Mouse (Mus musculus): Measurements from ENCODE around the gene Rnf141.

Rnf141 gene

GRCm38 (mm10) chr7:110843916-110844874 is at the start of gene Rnf141:
Rnf141 (minus strand) TSS chr7:110844457.
- peak; percentile 89 for DNase-seq (ENCODE audit: low read depth, low spot score)

GRCm38 (mm10) chr7:110891501-110891986 is 47.3 kb upstream of the Rnf141 start:
- DNase-seq (ENCODE audit: low read depth, low spot score), result no peak

GRCm38 (mm10) chr7:110881746-110882333 is 37.6 kb upstream of the Rnf141 start:
- no peak for DNase-seq (ENCODE audit: low read depth, low spot score)

- no peak for DNase-seq (ENCODE audit: low read depth, low spot score)
Measured at GRCm38 (mm10) chr7:110878028-110878427, 33.8 kb upstream of the Rnf141 start.

- DNase-seq (ENCODE audit: low read depth, low spot score), result no peak
Measured at GRCm38 (mm10) chr7:110876965-110877364, 32.7 kb upstream of the Rnf141 start.

- DNase-seq (ENCODE audit: low read depth, low spot score), result no peak
Measured at GRCm38 (mm10) chr7:110868807-110869206, 24.6 kb upstream of the Rnf141 start.

GRCm38 (mm10) chr7:110867116-110867515 is 22.9 kb upstream of the Rnf141 start:
- no peak for DNase-seq (ENCODE audit: low read depth, low spot score)

GRCm38 (mm10) chr7:110866021-110866420 is 21.8 kb upstream of the Rnf141 start:
- DNase-seq (ENCODE audit: low read depth, low spot score), result no peak

GRCm38 (mm10) chr7:110865570-110865969 is 21.3 kb upstream of the Rnf141 start:
- no peak for DNase-seq (ENCODE audit: low read depth, low spot score)

- no peak for DNase-seq (ENCODE audit: low read depth, low spot score)
Measured at GRCm38 (mm10) chr7:110865038-110865437, 20.8 kb upstream of the Rnf141 start.

GRCm38 (mm10) chr7:110862751-110863289 is 18.6 kb upstream of the Rnf141 start, which contains the start of gene Lyve1:
Lyve1 (minus strand) TSS chr7:110863239.
- no peak for DNase-seq (ENCODE audit: low read depth, low spot score)

- DNase-seq (ENCODE audit: low read depth, low spot score), result no peak
Measured at GRCm38 (mm10) chr7:110860129-110860528, 15.9 kb upstream of the Rnf141 start.

- DNase-seq (ENCODE audit: low read depth, low spot score), result no peak
Measured at GRCm38 (mm10) chr7:110855604-110856003, 11.3 kb upstream of the Rnf141 start.

GRCm38 (mm10) chr7:110854927-110855546 is 10.8 kb upstream of the Rnf141 start:
- no peak for DNase-seq (ENCODE audit: low read depth, low spot score)

- no peak for DNase-seq (ENCODE audit: low read depth, low spot score)
Measured at GRCm38 (mm10) chr7:110854519-110854918, 10.3 kb upstream of the Rnf141 start.

- no peak for DNase-seq (ENCODE audit: low read depth, low spot score)
Measured at GRCm38 (mm10) chr7:110853611-110854010, 9.4 kb upstream of the Rnf141 start.

GRCm38 (mm10) chr7:110851541-110852203 is 7.4 kb upstream of the Rnf141 start:
- no peak for DNase-seq (ENCODE audit: low read depth, low spot score)

GRCm38 (mm10) chr7:110848371-110848770 is 4.1 kb upstream of the Rnf141 start:
- DNase-seq (ENCODE audit: low read depth, low spot score), result no peak

GRCm38 (mm10) chr7:110847321-110847720 is 3.1 kb upstream of the Rnf141 start:
- DNase-seq (ENCODE audit: low read depth, low spot score), result no peak

- DNase-seq (ENCODE audit: low read depth, low spot score), result no peak
Measured at GRCm38 (mm10) chr7:110840332-110840731, 3.9 kb downstream of the Rnf141 start.

- DNase-seq (ENCODE audit: low read depth, low spot score), result no peak
Measured at GRCm38 (mm10) chr7:110834522-110834921, 9.7 kb downstream of the Rnf141 start.
